Mouse (Mus musculus): ENCODE measurements around the gene Ccser1.

GRCm38 (mm10) chr6:61248700-61249099 is 68.6 kb downstream of the Ccser1 start:
- TF ChIP-seq CTCF (IDR thresholded peaks at IDR 0.05; ENCODE audit: borderline replicate concordance, insufficient read depth, low read length) (no peak), POLR2A (IDR thresholded peaks at IDR 0.05; ENCODE audit: low read depth, low read length) (no peak)

Measured in embryonic fibroblast, embryonic 13.5 days (primary cell).